Mouse (Mus musculus): ENCODE results near the gene Ift80.

DNA sequence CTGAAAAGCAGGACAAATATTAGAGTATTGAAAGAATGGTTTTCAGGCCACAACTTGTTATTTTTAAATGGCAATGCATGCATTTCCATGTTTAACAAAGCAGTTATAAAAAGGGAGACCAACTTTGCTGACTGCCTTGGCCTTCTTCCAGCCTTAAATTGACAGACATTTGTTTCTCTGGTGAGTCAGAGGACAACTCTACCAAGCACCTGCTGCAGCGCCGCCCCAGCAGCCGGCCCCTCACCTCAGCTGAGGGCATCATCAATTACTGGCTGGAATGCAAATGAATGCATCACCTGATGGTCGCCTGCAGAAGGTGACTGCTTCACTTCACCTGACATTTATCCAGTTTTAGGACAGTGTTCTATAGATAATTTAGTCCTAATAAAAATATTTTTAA is 108.9 kb downstream of the Ift80 start:
- TF ChIP-seq CTCF (IDR thresholded peaks at IDR 0.05; ENCODE audit: low read depth, low read length) (no peak), GATA1 (IDR thresholded peaks at IDR 0.05; ENCODE audit: borderline replicate concordance, low read length) (no peak), POLR2AphosphoS5 (IDR thresholded peaks at IDR 0.05; ENCODE audit: insufficient replicate concordance, low read depth, low read length) (no peak)

Measured in G1E (cell line).